Mouse (Mus musculus) left cerebral cortex, adult 2 months (tissue): Measurements from ENCODE around the gene Stambpl1. TPM values are rescaled to one million over a fixed set of nuclear protein-coding genes. Genes with fewer than 3 reads are reported as not detected.
A peak's percentile ranks its signal among the peaks of the same experiment; 100 is the strongest.

Experiments used
- DNase-seq, 2 experiments: peaks; one replicate each; pipeline ENCODE4 v3.0.0; 2021 to 2022; ENCODE audit warnings: low spot score in 2 of 2, mixed read lengths in 1 of 2; ENCODE audit errors: extremely low spot score in 1 of 2
- H3K27ac ChIP-seq: fragments of 200-600 bp; 2 replicates; pipeline ENCODE4 v1.8.1; 2022
- H3K4me3 ChIP-seq: fragments of 200-600 bp; 2 replicates; pipeline ENCODE4 v1.8.1; 2022
- CTCF ChIP-seq: fragments of 200-600 bp; IDR thresholded peaks from 2 replicates; pipeline ENCODE4 v1.8.1; 2022; ENCODE audit warnings: antibody characterized with exemption, mild to moderate bottlenecking, moderate library complexity
- intact Hi-C: fragments of 180-260 bp; cut with DNase I; formaldehyde crosslinking; loops from one replicate; pipeline ENCODE4 v1.15.1; 2025
- total RNA-seq, 2 experiments: library from RNA; stranded (reverse); gene quantifications; 2 replicates each; pipeline ENCODE4 v1.2.3; 2021

The Stambpl1 gene
- total RNA-seq, 2 experiments from 2014 or later: 18.5 to 21.6 TPM

DNA sequence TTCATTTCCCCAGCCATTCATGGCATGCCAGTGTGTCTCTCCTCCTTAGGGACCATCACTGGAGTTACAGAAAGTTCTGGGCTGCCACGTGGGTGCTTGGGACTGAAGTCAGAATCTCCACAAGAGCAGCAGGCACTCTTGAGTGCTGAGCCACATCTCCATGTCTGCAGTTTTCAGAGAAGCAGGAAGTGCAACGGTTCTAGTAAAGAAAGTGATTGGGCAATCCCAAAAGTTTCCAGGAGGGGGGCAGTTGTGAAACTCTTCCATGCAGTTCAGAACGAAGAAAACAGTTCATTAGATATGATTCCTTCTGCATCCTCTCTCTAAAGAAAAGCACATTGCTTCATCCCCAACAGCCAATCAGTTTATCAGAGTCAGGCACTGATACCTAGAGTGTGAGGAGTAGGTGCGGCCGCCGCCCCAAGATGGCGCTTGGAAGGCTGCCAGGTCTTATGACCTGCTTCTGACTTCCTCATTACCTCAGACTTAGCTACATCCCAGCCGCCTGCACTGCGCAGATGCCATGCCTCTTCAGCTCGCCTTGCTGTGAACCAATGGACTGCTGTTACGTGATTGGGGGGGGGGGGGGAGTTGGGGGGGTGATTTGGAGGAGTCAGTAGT, 78.2 kb downstream of the Stambpl1 start:
- intact Hi-C loops: no loop called here
- no peak for TF ChIP-seq CTCF
- no peak overlapping the region for H3K27ac ChIP-seq
- H3K4me3 ChIP-seq: no peak overlapping the region
- DNase-seq: no peak

- TF ChIP-seq CTCF: no peak
- intact Hi-C loops: no loop called here
- no peak overlapping the region for H3K4me3 ChIP-seq
- DNase-seq: no peak
- H3K27ac ChIP-seq: no peak overlapping the region
These were observed 78.9 kb downstream of the Stambpl1 start for GRCm38 (mm10) chr19:34270824-34271464.

- no peak overlapping the region for H3K4me3 ChIP-seq
- DNase-seq: no peak
- intact Hi-C loops: no loop called here
- no peak overlapping the region for H3K27ac ChIP-seq
- no peak for TF ChIP-seq CTCF
These were observed 81.0 kb downstream of the Stambpl1 start for GRCm38 (mm10) chr19:34273073-34273472.

DNA sequence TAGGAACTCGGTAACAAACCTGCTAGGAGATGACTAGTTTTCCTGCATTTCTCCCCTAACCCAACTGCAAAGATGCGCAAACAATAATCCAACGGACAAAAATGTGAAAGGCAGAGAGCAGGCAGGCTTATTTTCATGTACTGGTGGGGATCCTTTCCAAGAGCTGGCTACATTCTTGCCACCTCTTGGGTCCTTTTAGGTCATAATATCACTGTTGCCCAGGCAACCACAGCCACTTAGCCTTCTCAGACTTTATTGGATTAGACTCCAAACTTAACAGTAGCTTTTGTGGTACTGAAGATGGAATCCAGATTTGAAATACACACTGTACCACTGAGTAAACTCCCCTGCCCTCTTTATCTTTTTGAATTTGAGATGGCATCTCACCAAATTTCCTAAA, 86.0 kb downstream of the Stambpl1 start:
- intact Hi-C loops: no loop called here
- no peak for DNase-seq
- Histone ChIP-seq H3K4me3 (no peak overlapping the region), H3K27ac (no peak overlapping the region)
- no peak for TF ChIP-seq CTCF

DNA sequence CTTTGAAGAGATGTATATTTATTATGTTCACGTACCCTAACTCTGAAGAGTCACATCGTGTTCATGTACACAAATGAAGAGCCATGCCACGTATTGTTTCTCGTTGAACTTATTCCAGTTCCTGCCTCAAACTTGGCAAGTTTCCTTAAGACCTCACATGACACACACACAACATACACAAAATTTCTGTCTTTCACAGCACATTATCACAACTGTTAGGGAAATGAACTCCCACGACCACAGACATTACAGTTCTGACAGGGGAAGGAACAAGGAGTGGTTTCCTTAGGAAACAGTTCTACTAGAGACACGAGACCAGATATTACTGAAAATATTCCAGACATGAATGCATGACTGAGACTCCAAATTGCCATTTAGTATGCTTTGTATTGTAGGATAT, 91.6 kb downstream of the Stambpl1 start:
- DNase-seq: no peak
- Histone ChIP-seq H3K27ac (no peak overlapping the region), H3K4me3 (no peak overlapping the region)
- intact Hi-C loops: loop anchor here (2.0 kb wide), 1 partner anchor 39 kb away; no protein-coding TSS in a partner anchor
- TF ChIP-seq CTCF: no peak

DNA sequence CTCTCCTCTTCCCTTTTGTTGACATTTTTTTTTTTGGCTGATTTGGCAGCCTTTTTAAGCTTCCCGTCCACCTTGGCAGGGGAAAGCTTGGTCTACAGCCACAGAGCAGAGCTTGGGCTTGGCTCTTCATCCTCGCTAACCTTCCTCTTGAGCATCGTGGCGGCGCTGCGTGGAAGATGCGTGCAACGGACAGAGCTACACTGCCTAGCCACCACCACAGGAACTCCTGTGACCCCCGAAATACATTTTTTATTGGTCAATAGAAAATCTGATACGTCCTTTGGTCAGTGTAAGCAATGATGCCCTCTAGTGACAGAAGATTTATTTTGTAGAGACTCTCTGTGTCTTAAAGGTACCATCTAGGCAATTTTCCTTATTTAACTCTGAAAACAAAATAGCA, 92.4 kb downstream of the Stambpl1 start:
- peak overlapping the region; percentile 21; the same call in 1 of the 2 replicates for H3K4me3 ChIP-seq
- no peak overlapping the region for H3K27ac ChIP-seq
- intact Hi-C loops: loop anchor here (2.0 kb wide), 1 partner anchor 40 kb away; no protein-coding TSS in a partner anchor
- peak; percentile 63 for TF ChIP-seq CTCF
- DNase-seq: no peak

DNA sequence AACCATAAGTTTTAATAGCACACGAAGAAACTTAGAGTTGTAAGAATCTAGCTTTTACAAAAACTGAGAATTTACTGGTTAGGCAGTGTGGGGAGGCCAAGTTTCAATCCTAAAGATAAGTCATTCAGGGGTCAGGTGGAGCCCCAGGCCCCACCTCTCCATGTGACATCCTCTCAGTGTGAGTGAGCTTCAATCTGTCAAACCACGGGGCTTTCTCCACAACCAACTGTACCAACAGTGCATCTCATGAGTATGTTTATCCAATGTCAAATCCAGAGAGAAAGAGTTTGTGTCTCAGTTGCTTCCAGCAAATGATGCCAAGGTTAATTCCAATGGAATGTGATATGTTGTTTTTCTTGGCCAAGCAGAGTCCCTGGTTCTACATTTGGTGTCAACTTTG, 92.8 kb downstream of the Stambpl1 start:
- Histone ChIP-seq H3K27ac (no peak overlapping the region), H3K4me3 (no peak overlapping the region)
- intact Hi-C loops: loop anchor here (2.0 kb wide), 1 partner anchor 40 kb away; no protein-coding TSS in a partner anchor
- no peak for DNase-seq
- no peak for TF ChIP-seq CTCF

DNA sequence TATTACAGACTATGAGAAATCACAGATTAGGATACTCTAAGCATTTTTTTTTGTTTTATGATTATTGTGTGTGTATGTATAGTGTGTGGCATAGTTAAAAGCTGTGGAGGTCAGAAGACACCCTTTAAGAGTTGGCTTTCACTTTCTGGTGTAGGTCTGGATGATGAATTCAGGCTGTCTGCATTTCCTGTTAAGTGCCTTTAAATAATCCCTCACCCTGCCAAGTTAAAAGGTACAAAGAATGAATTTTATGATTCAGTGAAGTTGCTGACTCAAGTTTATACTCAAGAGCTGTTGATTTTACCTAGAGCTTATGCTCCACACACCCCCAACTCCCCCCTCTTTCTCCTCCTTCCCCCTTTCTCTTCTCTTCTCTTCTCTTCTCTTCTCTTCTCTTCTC, 95.2 kb downstream of the Stambpl1 start:
- no peak for TF ChIP-seq CTCF
- no peak for DNase-seq
- no peak overlapping the region for H3K4me3 ChIP-seq
- intact Hi-C loops: no loop called here
- no peak overlapping the region for H3K27ac ChIP-seq

GRCm38 (mm10) chr19:34287656-34288415, 95.8 kb downstream of the Stambpl1 start:
- no peak for DNase-seq
- TF ChIP-seq CTCF: no peak
- intact Hi-C loops: no loop called here
- Histone ChIP-seq H3K4me3 (no peak overlapping the region), H3K27ac (no peak overlapping the region)

DNA sequence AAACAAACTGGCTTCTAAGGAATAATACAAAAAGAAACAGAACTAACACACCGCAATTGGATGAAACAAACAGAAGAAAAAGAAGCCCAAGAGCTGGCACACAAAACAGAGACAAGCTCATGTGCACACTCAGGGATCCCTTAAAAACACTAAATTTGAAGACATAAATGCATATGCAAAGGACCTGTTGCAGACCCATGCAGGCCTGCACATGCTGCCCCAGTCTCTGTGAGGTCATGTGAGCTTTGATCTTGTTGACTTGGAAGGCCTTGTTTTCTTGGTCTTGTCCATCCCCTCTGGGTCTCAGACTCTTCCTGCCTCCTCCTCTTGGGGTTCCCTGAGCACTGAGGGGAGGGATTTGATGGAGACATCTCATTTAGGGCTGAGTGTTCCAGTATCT, 96.7 kb downstream of the Stambpl1 start:
- H3K4me3 ChIP-seq: no peak overlapping the region
- intact Hi-C loops: no loop called here
- DNase-seq: no peak
- no peak for TF ChIP-seq CTCF
- no peak overlapping the region for H3K27ac ChIP-seq

Other genes starting within 250 kb of the Stambpl1 start
- not detected for gene Lipf, start 231.0 kb upstream of the Stambpl1 start, total RNA-seq
- not detected for gene Lipk, start 183.9 kb upstream of the Stambpl1 start, total RNA-seq
- gene Lipn, start 124.9 kb upstream of the Stambpl1 start, total RNA-seq: not detected
- gene Lipm, start 91.3 kb upstream of the Stambpl1 start, total RNA-seq: under 1 TPM in 1 of 2 experiments, not detected in 1; 0.12 TPM
- gene Ankrd22, start 26.2 kb upstream of the Stambpl1 start, total RNA-seq: not detected
- gene Acta2, start 63.4 kb downstream of the Stambpl1 start, total RNA-seq: 10 to 100 TPM; 11.2 to 16.5 TPM
- gene Fas, start 98.4 kb downstream of the Stambpl1 start, total RNA-seq: 1 to 10 TPM in 1 of 2 experiments, under 1 TPM in 1; 0.84 to 2.3 TPM